Mouse (Mus musculus) skeletal muscle tissue, adult 2 months (tissue): Measurements from ENCODE around the gene Kcnj1.

Experiments used
- DNase-seq: peaks from one replicate; pipeline ENCODE4 v3.0.0-alpha.2; 2012; ENCODE audit warnings: low read depth, low spot score

The Kcnj1 gene

DNA sequence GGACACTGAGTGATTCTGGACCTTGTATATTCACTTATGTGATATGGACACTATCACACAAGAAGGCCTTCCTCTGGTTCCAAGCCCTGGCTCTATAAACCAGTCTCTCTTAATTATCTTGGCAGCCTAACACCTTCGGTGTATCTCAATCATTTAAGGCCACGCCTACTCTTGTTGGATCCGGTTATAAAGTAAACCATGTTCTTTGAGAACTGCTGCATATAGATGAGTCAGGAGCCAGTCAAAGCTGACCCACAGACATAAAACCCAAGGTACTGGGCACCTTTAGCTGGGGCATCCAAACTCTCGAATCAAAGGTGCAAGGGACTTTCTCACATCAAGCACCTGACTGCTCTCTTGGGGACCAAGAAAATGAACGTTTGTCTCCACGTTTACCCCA lies at the start of gene Kcnj1:
TSS of gene Kcnj1 (plus strand) at position 292 of the 400 bp plus-strand sequence.
- DNase-seq, result no peak

DNA sequence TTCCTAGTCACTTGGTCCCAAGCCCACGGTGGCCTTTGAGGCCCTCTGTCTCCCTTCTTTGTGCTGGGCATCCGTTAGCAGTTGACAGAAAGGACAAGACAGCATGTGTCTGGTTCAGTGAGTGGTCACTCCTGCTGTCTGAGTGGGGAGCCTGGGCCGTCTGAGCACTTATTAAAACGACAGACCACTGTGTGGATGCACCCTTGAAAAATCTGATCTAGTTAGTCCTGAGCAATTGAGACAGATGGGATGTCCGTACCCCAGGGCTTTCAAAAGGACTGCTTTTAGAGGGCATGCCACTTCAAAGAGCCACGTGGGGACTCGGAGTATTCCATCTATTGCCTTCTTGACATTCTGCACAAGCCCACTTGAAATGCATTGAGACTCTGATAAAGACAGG lies 48.7 kb upstream of the Kcnj1 start:
- DNase-seq, result no peak

DNA sequence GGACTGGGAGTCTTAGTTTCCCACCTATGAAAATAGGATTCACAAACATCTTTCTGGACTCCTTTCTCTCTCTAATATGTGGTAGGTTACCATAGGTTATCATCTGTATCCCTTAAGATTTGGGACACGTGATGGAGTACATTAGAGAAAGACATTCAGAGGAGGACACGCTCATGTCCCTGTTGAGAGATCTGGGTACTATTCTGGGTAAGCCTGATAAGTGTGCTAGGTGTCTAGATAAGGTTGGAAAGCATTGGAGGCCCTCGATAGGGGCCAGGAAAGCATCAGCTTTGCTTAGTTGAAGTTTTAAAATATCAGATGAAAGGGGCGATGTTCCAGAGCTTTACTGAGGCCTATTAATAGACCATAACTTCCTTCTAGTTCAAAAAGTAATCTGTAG lies 43.5 kb upstream of the Kcnj1 start:
- DNase-seq, result no peak

GRCm38 (mm10) chr9:32331162-32331561 lies 41.1 kb upstream of the Kcnj1 start:
- no peak for DNase-seq

- DNase-seq, result no peak
These were observed 36.7 kb upstream of the Kcnj1 start for GRCm38 (mm10) chr9:32335389-32336150.

DNA sequence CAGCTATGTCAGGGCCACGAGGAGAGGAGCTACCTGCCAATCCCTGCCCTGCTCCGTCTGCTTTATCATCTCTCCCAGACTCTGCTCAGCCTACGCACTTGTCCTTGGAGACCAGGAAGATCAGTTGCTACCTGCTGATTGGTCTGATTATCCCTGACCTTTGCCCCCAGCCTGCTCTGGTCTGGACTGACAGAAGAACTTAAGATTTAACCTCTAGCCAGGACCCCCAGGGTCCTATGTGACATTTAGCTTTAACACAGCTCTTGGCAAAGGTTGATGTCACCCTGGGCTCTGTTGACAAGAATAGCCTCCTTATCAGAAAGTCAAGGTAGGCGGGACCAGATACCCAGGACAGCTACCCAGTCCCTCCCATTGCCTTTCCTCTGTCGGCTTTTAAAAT lies 31.5 kb upstream of the Kcnj1 start:
- no peak for DNase-seq

DNA sequence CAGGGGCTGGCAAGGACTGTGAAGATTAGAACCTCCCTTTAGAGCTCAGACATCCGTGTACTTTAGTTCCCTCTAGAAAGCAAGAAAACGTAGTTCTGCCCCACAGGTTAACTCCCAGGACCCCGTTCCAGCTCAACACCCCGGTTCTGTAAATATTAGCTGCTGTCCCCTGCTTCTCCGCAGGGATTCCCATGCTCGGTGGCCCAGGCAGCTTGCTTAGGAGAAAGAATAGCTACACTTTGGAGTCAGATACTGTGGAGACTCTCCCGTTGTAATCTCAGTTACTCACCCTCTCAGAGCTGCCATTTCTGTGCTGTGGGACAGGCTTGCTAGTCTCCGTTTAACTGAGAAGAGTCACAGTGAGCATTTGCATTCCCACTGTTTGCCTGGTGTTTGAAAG lies 29.4 kb upstream of the Kcnj1 start:
- no peak for DNase-seq

DNA sequence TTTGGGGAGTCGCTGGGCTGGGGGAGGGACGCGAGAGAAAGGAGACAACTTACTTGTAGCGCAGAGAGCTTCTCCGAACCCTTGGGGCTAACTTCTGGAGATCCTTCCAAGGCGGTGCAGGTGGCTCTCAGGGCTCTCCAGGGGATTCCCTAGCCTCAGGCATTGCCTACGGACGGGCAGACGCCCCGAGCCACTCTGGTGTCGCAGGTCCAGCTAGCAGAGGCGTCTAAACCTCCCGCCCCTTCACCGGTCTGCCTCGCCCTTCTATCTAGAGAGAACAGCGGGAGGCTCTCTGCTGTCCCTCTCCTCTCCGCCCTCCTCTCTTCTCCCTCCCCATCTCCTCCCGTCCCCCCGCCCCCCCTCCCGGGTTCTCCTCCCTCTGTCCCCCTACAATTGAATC lies 28.2 kb upstream of the Kcnj1 start, which contains the start of gene Kcnj5:
TSS of gene Kcnj5 (minus strand) at position 300 of the 400 bp plus-strand sequence.
- DNase-seq, result no peak

GRCm38 (mm10) chr9:32344489-32344888 lies 27.8 kb upstream of the Kcnj1 start:
- no peak for DNase-seq

- no peak for DNase-seq
These were observed 24.2 kb upstream of the Kcnj1 start for GRCm38 (mm10) chr9:32348096-32348495.

GRCm38 (mm10) chr9:32349344-32349743 lies 22.9 kb upstream of the Kcnj1 start:
- DNase-seq, result no peak

DNA sequence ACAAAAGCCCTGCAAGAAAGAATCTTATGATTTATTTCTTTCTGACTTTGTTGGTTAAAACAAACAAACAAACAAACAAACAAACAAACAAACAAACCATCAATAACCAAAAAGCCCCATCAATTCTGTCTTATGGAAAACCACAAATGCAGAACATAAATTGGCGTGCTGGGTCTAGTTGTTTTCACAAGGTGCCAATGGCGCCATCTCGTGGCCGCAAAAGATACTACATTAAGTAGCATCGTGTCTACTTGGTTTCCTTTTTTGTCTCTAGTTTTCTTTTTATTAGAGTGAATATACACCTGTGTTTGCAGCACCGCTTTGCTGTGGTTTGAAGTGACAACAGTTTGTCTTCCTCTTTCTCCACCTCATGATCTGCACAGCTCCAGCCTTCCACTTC lies 22.0 kb upstream of the Kcnj1 start:
- peak; percentile 39 for DNase-seq

DNA sequence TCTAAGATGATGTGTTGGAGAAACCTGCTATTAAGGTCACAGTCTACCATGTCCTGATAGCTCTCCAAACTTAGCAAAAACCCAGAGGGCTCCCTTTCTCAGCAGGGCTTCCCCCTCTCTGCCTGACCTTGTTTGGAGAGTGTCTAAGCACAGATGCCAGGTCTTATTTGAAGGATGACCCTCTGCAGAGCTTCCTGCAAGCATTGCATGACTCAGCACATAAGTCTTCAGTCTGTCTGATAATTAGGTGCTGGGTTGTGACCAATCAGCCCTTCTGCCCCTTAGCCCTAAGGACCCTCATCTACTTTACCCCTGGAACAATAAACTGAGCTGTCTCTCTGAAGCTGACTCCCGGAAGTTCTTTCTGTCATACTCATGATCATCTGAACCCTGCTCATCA lies 11.5 kb upstream of the Kcnj1 start:
- DNase-seq, result no peak

- no peak for DNase-seq
These were observed 3.5 kb upstream of the Kcnj1 start for GRCm38 (mm10) chr9:32368812-32369211.

GRCm38 (mm10) chr9:32369388-32369787 lies 2.9 kb upstream of the Kcnj1 start:
- no peak for DNase-seq

- DNase-seq, result no peak
These were observed 1.4 kb downstream of the Kcnj1 start for GRCm38 (mm10) chr9:32373656-32374055.

DNA sequence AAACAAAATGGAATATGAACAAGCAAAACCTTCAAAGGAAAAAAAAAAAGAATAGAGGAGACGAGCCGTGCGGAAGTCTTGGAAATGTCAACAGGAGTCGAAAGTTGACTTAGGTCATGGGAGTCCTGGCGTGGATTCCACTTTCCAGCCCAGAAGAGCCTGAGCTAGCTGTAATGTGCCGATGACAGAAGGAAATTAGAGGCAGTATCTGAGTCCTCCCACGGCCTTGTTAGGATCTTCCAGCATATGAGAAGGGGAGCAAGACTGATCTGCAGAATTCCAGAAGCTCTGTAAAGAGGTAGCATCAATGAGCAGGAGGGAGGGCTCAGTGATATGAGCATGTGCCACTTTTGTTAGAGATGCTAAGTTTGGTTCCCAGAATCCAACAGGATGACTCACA lies 3.7 kb downstream of the Kcnj1 start:
- no peak for DNase-seq

DNA sequence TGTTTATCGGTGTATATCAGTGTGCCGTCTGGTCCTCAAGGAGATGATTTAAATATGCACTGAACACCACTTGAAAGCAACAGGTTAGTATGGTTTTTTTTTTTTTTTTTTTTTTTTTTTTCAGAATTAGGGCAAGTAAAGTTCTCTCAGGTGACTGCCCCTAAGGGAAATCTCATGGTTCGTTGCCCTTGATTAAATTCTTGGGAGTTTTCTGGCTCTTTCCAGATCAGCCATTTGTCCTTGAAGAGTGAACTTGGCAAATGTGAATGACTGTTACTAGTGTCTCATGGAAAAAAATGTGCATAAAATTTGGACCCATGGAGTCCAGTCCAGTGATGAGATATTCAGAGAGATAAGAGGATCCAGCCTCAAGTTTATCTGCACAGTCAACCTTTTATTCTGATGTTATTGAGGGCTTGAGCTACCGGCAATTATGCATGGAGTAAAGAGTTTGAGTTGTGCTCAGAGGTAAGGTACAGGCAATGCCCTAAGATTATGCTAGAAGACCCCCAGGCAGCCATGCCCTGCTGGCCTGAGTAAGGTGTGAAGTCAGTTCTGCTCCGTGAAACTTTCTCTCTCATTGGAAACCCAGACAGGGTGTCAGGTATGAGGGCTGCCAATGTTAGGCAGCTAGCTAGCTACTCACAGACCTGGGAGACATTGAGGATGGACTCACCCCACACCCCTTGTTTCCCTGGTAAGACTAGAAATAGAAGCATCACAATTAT lies 4.7 kb downstream of the Kcnj1 start:
- DNase-seq, result no peak

DNA sequence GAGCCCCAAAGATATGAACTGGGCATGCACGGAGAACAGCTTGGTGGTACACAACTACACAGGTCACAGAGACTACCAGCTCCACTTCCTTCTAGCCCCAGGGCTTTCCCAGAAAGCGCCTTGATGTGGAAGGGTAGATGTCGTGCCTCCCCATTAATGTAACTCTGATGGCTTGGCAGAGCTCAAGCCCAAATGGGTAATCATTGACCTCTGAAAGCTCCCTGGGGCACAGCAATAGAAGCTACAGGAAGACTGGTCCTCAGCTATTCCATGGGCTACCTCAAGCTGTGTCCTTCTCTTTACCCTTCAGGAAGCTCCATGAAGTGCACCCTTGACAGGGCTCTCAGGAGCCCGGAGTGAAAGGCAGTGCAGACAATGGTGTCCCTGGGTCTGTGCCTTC lies 12.6 kb downstream of the Kcnj1 start:
- DNase-seq, result no peak

DNA sequence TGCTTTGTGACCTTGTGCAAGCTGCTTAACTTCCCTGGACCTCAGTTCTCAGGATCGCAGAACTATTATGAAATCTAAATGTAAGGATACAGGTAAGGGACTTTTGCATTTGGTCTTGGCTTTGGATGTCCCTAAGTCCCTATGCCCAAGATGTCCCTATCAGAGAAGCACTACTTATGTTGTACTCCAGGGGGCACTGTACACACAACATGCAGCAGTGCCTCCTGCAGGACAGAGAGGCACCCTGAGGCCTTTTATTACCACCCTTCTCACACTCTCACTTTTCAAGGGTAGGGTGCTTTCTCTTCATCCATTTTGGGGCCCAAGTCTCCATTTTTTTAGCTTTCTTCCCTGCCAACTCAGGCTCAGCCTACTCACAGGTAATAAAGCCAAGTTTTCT lies 15.8 kb downstream of the Kcnj1 start:
- DNase-seq, result no peak

DNA sequence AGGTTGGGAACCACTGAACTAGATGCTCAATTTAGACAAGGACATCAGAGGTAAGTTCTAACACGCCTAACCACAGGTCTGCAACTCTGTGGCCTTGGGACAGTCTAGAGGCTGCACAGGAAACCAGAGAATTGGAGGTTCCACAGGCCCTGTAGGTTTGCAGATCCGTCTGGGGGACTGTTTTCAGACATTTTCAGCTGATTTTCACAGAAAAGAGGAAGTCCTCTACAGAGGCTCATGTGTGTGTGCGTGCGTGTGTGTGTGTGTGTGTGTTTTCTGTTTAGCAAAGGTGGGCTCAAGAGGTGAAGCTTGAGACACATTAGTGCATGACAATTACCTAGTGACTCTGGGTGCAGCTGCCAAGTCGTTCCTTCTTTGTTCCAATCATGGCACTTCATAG lies 18.8 kb downstream of the Kcnj1 start:
- DNase-seq, result no peak

DNA sequence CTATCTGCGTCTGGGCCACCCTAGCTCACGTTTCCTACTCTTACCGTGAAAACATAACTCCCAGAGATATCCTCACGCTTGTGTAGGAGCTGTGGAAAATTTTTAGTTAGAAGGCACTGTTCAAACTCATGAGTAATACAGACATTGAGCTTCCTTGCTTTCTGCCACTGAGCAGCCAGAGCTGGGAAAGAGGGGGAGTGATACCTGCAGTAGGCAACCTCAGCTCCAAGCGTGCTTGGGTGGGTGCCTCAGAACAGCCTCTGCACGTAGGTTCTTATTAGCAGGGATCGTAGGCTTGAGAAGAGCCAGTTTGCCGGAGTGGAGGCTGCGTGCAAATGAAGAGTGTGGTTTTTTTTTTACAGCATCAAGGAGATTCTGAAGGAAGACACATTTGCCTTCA lies 19.4 kb downstream of the Kcnj1 start:
- no peak for DNase-seq

GRCm38 (mm10) chr9:32392716-32393115 lies 20.4 kb downstream of the Kcnj1 start:
- DNase-seq, result no peak
